Mouse (Mus musculus): ENCODE measurements around the gene Ddx55.

DNA sequence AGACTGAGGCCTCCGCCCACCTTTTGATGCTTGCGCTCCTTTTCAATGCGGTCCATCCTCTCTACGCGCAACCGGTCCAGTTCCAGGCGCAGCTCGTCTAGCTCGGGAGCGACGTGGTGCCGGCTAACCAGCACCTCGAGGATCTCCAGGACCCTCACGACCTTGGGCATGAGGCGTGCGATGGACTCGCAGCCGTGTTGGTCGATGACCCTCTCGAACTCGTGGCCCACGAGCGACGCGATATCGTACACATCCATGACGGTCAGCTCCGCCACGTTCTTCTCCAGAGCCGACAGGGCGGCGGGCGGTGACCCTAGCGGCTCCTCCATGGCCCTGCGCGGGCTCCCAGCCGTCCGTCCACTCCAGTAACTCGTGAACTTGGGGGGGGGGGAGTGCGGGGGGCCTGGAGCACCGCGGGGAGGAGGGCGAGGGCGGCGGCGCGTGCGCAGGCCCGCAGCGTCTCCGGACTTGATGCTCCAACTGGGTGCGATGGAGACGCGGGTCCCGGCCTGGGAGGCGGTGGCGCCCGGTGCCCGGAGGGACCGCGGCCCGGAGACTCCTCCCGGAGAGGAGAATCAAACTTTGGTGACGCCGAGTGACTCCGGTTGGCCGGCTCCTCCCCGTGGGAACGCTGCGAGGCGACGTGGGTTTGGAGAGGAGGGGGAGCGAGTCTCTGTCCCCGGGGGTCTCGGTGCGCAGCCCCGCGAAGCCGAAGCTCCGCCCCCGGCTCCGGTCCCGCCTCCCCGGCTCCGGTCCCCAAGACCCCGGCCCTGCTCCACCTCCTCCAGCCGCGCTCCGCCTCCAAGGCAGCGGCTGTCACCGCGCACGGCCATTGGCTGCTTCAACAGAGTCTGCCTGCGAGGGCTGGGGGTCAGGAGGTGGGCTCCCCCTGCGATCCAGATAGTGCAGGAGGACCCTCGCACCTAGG is 21.7 kb upstream of the Ddx55 start, which contains the start of gene Rilpl1:
- no peak for TF ChIP-seq CTCF (IDR thresholded peaks at IDR 0.05; ENCODE audit: low read depth)
- TF ChIP-seq EP300 (optimal IDR thresholded peaks at IDR 0.05): no peak

Data from stomach, postnatal 0 days (tissue).